Mouse (Mus musculus) gastrocnemius, adult 8-10 months (tissue): Measurements from ENCODE around the gene Fam25c. TPM values are rescaled to one million over a fixed set of nuclear protein-coding genes. Genes with fewer than 3 reads are reported as not detected.
"Not testable (repeated sequence)": the region's sequence is repeated elsewhere in the genome, so short reads cannot be mapped to it uniquely, and the experiment has no call there.

ENCODE experiments used
- DNase-seq, 2 experiments: peaks; one replicate each; pipeline ENCODE4 v3.0.0; 2022; ENCODE audit warnings: low spot score in 2 of 2
- total RNA-seq, 4 experiments: library from RNA; stranded (reverse); gene quantifications; 2 replicates each; pipeline ENCODE4 v1.2.4; 2022

Gene Fam25c
- total RNA-seq = not detected

DNA sequence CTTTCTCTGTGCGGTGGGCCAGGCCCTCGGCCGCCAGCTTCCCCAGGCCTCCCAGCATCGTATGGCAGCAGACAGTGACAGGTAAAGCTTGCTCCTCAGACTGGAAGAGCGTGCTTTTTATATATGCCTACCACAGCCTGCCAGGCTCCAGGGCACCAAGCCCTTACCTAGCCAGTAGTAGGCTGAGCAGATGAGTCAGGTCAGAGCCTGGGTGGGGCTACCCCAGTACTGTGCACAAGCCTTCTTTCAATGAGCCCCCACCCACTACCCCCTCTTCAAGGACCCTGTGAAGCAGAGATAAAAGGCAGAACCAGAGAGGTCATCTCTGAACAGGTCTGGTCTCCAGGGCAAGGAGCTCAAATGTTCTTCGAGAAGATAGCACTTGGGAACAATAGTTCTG, at the start of gene Fam25c:
TSS of gene Fam25c (minus strand) at position 133 of the 400 bp plus-strand sequence.
- DNase-seq = no peak

DNA sequence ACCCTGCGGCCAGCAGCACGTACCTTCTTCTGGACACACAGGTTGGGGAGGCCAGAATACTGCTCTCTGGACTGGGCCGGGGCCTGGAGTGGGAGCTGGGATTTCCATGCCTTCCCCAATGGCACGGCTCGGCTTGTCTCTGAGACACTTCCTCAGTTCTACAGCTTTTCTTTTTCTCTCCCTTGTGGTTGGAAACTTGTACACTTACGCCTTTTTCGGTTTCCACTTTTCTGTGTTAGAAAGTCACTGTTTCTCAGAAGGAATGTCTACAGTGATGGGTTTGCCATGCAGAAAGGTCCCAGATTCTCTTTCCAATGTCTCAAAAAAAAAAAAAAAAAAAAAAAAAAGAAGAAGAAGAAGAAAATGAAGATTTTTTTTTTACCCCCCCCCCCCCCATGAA, 48.2 kb upstream of the Fam25c start:
- no peak for DNase-seq

DNA sequence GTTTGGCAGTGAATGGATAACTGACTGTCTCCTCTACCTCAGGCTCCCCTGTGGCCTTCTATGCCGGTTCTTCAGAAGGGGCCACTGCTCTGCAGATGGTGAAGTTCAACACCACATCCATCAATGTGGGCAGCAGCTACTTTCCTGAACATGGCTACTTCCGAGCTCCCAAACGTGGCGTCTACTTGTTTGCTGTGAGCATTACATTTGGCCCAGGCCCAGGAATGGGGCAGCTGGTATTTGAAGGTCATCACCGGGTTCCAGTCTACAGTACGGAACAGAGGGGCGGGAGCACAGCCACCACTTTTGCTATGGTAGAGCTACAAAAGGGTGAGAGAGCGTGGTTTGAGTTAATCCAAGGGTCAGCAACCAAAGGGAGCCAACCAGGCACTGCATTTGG, 47.6 kb upstream of the Fam25c start:
- no peak for DNase-seq

DNA sequence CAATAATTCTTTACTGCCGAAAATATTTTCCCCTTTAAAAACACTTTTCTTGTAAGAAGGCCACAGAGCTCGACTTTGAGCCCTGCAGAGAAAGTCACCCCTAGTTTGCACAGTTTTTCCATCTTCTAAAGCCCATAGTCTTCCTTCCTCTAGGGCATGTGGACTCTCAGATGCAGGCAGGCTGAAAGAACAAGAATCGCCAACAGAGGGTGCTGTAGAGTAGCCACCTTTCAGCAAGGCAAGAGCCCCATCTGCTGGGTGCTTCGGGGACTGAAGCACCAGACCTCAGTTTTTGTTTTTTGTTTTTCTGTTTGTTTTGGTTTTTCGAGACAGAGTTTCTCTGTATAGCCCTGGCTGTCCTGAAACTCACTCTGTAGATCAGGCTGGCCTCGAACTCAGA, 45.9 kb upstream of the Fam25c start:
- DNase-seq = peak; percentile 71 to 74

DNA sequence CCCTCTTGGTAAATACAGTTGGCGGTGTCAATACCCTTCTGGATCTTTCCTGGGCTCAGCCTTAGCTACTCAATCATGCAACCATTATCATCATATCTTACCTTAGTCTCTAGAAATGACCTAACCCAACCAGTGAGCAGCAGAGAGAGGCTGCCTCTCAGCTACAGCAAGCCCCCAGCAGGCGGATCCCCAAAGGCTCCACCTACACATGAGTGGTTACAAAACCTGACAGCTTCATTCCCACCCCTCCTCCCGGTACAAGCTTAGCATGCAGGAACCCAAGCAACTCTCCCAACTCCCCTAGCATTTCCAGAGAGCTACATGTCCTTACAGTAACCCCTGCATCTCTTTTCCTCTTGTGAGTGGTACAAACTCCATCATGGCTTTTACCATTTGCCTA, 44.8 kb upstream of the Fam25c start:
- DNase-seq = no peak

DNA sequence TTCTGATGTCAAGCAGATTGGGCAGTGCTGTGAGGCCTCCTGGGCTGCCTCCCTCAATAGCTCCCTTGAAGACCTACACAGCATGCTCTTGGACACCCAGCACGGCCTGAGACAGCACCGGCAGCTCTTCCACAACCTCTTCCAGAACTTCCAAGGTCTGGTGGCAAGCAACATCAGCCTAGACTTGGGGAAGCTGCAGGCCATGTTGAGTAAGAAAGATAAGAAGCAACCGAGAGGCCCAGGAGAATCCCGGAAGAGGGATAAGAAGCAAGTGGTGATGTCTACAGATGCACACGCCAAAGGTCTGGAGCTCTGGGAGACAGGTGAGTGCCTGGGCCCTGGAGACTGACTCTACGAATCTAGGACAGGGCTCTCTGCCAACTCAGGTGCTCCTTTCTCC, 44.1 kb upstream of the Fam25c start:
- DNase-seq = no peak

DNA sequence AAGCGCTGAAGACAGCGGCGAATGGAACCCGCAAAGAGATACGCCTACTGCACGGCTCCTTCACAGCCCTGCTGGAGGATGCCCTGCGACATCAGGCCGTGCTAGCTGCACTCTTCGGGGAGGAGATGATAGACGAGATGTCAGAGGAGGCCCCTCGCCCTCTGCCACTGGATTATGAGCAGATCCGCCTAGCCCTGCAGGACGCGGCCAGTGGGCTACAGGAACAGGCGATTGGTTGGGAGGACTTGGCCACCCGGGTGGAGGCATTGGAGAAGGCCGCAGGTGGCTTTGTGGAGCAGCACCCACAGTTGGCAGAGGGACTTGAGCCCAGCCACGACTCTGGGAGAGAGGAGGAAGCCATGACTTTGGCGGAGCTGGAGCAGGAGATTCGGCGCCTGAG, 43.7 kb upstream of the Fam25c start:
- no peak for DNase-seq

DNA sequence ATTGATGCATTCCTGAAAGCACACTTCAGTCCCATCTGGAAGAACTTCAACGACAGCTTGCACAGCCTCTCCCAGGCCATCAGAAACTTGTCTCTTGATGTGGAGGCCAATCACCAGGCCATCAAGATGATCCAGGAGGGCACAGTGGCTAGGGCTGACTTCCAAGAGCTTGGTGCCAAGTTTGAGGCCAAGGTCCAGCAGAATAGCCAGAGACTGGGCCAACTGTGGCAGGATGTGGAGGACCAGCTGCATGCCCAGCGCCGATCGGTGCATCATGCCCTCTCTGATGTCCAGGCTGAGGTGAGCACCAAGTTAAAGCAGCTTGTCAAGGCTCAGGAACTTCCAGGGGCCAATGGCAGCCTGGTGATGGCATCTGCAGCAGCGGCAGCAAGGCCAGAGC, 42.6 kb upstream of the Fam25c start:
- DNase-seq = no peak

DNA sequence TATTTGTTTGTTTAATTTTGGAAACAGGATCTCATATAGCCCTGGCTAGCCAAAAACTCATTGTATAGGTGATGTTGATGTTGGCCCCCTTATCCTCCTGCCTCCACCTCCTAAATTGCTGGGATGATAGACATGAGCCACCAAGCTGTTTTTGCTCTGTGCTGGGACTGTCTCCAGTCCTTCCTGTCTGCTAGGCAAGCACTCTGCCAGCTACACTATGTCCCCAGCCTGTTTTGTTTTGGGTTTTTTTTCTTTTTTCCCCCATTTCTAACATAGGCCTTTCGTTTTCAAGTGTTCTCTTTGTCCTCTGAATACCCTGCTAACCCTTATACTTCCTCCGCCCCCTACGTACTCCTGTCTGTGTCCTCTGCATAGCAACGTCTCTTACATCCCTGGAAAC, 38.1 kb upstream of the Fam25c start:
- no peak for DNase-seq

DNA sequence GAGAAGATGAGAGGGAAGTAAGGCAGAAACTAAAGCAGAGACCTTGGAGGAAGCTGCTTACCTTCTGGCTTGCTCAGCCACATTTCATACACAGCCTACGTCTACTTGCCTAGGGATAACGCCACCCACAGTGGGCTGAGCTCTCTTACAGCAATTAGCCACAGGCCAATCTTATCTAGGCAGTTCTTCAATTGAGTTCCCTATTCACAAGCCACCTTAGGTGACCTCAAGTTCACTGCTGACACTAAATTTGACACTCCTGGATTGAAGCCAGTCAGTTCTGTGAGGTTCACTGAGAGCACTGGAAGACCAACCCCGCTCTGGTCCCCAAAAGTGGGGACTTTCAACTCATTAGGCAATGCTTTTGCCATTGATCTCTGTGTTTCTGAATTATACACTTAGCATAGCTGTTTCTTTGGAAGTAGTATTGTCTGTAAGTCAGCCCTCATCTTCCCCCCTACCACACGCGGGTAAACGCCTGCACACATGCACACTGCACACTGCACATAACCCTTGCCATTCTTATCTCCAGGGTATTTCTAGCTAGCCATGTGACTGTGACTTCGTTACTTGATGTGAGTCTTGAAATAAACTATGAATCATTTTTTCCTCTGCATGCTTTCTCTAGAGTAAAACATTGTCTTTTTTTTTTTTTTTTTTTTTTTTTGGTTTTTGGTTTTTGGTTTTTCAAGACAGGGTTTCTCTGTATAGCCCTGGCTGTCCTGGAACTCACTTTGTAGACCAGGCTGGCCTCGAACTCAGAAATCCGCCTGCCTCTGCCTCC, 27.9 kb upstream of the Fam25c start:
- no peak for DNase-seq

DNA sequence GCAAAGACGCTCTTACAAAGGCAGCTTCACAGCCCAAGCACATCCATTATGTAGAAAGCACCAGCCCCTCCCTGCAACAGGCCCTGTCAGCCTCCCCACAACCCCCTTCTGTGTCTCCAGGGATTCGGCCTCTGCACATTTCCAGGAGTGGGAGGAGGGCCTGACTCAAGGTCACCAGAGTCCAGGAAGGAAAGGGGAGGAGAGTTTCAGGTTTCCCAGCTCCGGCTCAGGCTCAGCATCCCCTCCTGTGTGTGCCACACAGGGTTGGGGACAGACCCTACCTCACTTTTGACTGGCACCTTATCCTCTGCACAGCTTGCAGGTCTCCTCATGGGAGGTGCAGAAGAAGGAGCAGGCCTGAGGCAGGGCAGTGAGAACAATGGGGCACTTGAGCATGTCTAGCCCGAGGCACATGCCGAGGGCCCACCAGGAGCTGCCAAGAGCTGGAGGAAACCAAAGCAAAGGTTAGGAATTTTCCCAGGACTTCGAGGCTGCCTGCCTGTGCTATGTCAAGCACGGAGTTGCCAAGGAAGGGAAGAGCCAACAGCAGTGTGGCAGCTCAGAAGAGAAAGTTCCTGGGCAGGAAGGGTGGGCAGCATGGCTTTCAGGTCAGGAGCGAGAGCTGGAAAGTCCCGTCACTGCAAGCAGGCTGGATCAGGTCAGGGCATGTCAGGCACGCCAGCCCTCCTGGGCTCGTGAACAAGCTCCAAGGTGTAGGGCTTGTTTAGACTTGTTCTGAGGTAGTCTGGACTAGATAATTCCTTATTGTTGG, 23.5 kb upstream of the Fam25c start:
- no peak for DNase-seq

DNA sequence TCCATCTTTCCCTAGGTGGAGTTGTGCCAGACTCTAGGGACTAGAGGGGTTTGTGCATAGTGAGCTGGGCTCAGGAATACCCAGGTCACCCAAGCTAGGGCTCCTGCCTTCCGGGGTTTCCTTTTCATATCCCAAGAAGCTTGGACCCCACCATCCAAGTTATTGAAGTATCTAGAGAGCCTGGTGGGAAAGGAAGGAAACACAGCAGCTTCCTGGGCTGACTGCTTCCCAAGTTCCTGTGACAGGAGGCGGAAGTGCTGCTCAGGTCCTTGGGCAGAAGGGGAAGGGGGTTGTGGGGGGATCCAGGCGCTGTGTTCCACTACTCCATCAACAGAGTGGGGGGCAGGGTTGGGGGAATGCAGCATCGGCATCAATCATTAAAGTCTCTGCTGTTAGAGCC, 21.9 kb upstream of the Fam25c start:
- no peak for DNase-seq

DNA sequence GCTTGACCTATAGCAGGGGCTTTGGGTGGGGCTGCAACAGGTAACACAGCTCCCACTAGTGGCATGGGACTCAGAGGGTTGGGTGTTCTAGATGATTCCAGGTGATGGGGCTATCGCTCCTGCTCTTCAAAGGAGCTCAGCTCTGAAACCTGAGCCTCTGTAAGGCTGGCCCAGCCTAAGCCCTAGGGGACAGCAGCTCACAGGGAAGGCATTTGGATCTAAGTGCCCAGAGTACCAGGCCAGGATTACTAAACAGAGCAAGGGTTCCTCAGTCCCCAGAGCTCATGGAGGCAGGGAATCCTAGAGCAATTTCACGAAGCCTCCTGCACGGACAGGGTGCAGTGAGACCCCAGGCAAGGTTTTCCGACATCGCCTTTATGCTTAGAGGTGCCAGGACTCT, 20.7 kb upstream of the Fam25c start:
- DNase-seq = no peak

DNA sequence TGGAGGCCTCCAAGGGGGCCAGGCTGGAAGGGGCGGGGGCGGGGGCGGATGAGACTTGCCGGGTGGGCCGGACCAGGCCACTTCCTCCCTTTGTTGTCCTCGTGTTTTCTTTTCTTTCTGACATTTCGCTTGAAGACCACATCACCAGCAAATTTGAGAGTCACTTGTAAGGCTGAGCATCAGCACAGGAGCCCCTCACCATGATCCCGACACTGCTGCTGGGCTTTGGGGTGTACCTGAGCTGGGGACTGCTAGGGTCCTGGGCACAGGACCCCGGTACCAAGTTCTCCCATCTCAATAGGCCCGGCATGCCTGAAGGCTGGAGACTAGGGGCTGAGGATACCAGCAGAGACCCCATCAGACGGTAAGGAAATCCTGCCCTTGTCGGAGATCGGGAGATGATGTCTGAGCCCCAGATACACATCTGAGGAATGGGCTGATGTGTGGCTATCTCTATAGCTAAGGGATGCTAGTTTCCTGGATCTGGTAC, 20.2 kb upstream of the Fam25c start, which contains the start of gene Mmrn2:
TSS of gene Mmrn2 (plus strand) at position 51 of the 490 bp plus-strand sequence.
- no peak for DNase-seq

DNA sequence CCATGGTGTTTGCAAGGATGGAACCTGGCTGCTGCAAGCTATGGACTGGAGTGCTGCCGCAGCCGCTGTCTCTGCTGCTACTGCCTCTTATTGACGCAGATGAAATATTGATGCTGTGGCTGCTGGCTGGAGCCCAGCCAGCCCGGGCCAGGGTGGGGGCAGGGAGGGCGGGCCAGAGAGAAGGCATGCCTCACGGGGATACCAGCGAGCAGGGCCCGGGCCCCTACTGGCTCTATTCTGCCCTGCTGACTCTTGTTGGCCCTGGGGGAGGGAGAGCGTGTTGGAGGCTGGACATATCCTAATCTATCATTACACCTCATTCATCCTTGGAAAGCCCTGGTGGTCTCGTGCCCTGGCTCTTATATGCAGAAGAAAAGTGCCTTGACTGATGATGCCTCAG, 19.3 kb upstream of the Fam25c start, which contains the start of gene Sncg:
TSS of gene Sncg (minus strand) at position 213 of the 400 bp plus-strand sequence.
- DNase-seq = no peak

DNA sequence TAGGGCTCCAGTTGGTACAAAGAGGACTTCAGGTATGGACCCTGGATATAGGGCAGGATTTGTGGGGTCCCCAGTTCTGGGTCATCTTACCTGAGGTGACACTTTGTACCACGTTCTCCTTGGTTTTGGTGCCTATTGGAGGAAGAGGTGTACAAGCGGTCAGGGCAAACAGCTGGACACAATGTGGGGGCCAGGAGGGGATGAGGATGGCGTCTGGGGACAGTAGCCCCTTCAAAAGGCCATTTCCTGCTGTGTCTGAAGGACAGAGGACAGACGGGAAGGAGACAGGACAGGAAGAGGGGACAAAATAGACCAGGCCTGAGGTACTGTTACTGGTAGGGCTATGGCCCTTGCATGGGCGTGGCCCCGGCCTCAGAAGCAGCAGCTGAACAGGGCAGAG, 18.3 kb upstream of the Fam25c start:
- no peak for DNase-seq

DNA sequence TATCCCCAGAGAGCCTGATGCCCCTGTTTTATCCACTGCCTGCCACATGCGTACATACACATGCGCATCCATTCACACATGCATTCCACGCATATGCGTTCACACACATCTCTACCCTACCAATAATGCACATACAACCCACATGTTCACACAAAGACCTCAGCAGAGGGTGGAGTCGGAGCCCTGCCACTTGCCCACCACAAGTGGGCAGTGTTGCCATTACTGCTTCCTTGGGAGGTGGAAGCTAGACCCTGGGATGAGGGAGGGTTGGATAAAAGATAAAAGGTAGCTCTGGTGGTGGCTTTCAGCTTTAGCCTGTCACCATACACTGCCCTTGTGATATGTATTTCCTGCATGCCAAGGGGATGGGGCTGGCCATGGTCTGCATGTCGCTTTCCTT, 17.4 kb upstream of the Fam25c start:
- DNase-seq = peak in 1 of 2 experiments; percentile 30

DNA sequence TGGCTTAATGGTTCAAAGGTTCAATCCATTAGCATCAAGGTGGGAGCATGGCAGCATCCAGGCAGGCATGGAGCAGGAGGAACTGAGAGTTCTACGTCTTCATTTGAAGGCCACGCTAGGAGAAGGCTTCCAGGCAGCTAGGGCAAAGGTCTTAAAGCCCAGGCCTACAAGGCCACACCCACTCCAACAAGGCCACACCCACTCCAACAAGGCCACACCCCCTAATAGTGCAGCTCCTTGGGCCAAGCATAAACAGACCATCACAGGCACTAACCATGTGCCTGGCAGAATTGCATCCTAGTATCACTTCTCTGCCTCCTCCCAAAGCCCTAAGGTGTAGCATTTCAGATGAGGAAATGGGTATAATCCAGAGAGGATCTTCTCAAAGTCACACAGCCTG, 16.5 kb upstream of the Fam25c start:
- DNase-seq = no peak

DNA sequence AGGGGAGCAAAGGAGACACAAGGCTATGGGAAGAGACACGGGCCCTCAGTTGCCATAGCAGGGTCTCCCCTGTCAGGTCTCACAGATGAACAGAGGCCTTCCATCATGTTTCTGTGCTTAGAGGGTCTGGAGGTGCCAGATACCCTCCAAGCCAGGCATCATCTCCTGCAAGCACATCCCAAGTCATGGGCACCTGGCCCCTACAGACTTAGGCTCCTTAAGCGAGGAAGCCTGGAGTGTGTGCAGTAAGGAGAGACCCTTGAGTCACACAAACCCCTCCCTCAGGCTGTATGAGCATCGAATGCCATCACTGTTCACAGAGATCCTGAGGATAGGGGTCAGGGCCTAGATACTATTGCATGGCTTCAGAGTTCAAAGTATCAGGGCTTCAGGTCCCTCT, 15.7 kb upstream of the Fam25c start:
- DNase-seq = no peak

DNA sequence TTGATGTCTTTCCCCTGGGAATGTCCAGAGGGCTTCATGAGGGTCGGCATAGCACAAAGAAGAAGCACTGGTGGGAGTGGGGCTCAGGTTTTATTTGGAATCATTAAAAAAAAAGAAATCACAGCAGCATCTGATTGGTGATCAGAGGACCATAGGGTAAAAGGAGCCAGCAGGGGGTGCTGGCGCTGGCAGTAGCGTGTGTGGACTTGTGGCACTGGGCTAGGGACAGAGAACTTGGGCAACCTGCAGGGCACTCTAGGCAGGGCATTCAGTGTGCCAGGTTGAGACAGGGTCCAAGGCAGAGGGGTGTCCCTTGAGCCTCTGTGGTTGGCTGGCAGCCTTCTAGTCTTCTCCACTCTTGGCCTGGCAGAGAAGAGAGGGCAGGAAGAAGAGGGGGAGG, 15.0 kb upstream of the Fam25c start:
- no peak for DNase-seq

DNA sequence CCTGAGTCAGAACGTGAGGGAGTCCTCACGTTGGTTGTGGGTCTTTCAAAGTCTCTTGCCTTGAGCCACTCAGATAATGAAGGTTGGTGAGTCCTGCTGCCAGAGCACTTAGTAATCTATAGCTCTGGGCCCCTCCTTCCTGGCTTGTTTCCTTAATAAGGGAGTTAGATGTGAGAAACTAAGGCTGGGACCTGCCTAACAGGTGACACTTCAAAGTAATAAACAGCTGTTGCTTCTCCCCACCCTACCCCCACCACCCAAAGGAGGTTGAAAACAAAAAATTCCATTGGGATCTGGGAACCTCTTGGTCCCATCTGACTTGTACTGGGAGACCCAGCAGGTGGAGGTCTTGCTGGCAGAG, 9.9 kb upstream of the Fam25c start:
- no peak for DNase-seq

DNA sequence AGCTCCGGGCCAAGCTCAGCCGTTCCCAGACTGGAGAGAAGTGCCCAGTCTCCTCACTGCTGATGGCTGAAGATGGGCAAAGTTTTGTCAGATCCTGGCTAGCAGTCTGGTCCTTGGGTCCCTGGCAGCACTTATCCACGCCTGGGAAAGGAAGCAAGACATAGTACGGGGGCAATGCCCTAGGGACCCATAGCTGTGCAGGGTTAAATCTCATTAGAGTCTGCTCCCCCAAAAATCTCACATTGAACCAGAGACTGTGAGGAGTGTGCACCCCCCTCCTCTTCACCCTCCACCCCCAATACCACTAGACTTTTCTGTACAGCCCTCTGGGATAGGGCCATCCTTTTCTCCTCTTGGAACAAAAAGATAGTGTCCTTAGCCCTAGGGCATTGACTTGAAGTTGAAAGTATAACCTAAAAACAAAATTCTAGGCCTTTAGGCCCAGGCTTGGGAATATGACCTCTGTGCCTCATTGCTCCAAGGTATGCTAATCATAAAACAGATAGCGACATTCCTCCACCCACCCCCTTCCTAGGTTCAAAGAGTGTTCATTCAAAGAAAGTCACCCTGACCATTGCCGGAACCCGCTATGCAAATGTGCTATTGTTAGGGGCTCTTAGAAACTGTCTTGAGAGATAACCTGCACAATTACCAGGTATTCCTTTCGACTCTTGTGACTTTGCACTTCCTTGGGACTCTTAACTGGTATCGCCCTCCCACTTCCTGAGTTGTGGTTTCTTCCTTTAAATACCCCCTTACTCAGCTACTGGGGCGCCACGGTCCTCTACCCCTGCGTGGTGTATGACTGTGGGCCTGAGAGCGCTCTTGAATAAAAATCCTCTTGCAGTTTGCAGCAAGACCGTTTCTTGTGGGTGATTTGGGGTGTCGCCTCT, 9.3 kb upstream of the Fam25c start:
- not testable (repeated sequence) for DNase-seq
